Mouse (Mus musculus) T-cell, adult 2 months (primary cell): Measurements from ENCODE around the gene Unc79.

Source experiments
- DNase-seq: peaks from one replicate; pipeline ENCODE4 v3.0.0; 2022; ENCODE audit warnings: low spot score

Unc79 gene

GRCm38 (mm10) chr12:103041401-103041800, 92.7 kb downstream of the Unc79 start:
- DNase-seq = no peak

DNA sequence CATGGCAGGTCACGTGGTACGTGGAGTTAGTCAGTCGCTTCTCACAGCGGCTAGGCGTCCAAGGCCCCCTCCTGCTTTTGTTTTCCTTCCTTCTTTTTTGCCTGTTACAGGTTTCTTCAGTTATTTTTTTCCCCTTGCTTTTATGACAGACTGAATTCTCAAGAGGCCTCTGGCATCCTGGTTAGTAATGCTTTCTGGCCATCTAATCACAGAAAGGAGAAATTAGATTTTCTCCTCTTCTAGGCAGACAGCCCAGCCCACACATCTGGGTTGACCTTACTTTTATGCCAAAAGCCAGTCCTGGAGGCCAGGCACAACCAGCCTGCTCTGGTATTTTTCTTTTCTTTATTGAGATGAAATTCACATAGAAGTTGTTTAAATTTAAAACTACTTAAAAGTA, 94.1 kb downstream of the Unc79 start:
- no peak for DNase-seq

DNA sequence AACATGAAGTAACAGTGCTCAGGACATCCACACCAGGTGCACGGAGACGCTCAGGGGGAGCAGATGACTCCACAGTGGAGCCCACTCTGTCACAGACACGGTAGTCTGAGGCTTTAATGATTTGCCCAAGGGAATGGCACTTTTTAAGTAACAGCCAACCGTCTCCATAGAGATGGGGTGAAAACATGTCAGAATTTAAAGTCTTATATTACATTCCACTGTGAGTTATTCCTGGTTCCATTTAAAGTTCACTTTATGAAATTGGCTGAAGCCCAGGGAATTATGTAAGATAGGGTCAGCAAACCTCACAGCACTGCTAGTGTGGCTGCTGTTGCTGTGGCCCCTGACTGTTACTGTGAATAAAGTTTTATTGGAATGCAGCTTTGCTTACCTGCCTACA, 95.8 kb downstream of the Unc79 start:
- DNase-seq = no peak

GRCm38 (mm10) chr12:103049865-103050264, 101.2 kb downstream of the Unc79 start:
- no peak for DNase-seq

- no peak for DNase-seq
Measured at GRCm38 (mm10) chr12:103059321-103060053, 110.8 kb downstream of the Unc79 start.

DNA sequence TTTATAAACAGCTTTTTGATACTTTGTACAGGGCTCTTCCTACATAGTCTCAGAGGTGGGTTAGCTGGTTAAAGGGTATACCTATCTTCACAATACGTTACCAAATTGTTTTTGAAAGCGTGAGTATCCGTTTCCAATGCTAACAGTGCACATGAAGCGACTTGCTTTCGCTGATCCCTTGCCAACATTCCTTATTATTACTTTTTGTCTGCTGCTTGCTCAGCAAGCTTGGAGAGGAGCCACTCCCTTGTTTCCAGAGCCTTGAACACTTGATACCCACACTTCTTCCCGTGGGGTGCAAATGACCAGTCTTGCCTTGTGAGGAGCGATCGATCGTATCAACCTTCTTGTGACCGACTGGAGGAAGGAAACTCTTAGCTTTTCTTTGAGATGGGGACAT, 112.1 kb downstream of the Unc79 start:
- no peak for DNase-seq

DNA sequence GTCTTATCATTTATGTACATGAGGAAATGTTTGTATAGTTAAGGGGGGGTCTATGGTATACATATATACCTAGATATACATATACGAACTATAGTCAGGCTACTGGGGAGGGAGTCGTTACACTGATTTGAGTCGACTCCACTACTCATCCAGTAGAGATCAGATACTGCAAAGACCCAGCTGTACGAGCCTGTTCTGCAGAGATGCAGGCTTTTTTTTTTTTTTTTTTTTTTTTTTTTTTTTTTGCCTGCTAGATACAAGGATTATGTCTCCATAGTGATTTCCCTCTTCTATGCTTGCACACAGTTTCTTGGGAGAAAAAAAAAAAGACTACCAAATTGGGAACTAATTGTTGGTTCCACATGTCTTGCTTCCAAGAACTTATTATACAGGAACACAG, 113.5 kb downstream of the Unc79 start:
- DNase-seq = no peak

GRCm38 (mm10) chr12:103064944-103065343, 116.3 kb downstream of the Unc79 start:
- peak; percentile 3 for DNase-seq

GRCm38 (mm10) chr12:103068161-103068560, 119.5 kb downstream of the Unc79 start:
- no peak for DNase-seq

GRCm38 (mm10) chr12:103069565-103069964, 120.9 kb downstream of the Unc79 start:
- DNase-seq = no peak

DNA sequence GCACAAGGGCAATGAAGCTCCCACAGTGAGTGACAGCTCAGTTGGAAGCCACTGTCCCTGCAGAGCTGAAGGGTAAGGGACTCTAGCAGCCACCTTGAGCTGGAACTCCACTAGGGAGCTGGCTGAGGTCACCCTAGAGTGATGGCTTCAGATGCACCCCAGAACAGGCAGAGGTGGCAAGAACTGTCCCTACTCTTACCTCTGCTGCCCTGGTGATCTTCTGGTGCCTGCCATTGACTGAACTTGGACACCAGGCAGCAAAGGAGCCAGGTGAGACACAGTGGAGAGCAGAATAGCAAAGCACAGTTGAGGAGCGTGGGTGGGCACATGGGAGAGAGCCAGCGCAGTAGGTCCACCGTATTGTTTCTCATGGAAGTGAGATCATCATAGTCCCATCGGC, 125.3 kb downstream of the Unc79 start:
- DNase-seq = no peak

- DNase-seq = no peak
Measured at GRCm38 (mm10) chr12:103078751-103079150, 130.1 kb downstream of the Unc79 start.

- no peak for DNase-seq
Measured at GRCm38 (mm10) chr12:103080055-103080454, 131.4 kb downstream of the Unc79 start.

- no peak for DNase-seq
Measured at GRCm38 (mm10) chr12:103091831-103092230, 143.2 kb downstream of the Unc79 start.

GRCm38 (mm10) chr12:103095160-103095559, 146.5 kb downstream of the Unc79 start:
- no peak for DNase-seq

DNA sequence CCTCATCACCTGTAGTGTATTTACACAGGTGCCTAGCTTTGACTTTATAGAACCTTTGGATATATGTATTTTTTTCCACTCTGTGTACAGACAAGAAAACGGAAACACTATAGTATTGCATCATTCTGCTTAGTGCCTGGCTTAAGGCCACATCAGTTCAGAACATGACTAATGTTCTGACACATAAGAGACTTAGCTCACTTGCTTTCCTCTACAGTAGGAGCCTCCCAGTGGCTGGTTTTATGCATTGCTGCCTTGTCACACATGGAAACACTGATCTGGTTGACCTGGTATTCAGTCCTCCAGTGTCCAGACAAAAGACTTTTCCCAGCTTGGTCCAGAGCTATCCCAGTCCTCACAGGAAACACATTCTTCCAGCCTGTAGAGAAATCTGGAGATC, 150.5 kb downstream of the Unc79 start:
- no peak for DNase-seq

DNA sequence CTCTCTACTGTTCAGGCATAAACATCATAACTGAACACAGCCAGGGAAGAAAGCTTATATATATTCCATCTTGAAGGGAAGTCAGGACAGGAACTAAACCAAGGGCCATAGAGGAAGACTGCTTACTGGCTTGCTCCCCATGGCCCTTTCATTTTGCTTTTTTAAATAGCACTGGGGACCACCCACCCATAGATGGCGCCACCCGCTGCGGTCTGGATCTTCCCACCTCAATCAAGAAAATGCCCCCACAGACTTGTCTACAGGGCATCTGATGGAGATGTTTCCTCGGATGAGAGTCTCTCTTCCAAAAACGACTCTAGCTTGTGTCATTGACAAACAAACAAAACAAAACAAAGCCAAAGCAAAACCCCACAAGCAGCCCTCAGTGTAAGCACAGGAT, 151.4 kb downstream of the Unc79 start:
- no peak for DNase-seq

GRCm38 (mm10) chr12:103103041-103103440, 154.4 kb downstream of the Unc79 start:
- DNase-seq = no peak

GRCm38 (mm10) chr12:103103601-103104000, 154.9 kb downstream of the Unc79 start:
- no peak for DNase-seq

DNA sequence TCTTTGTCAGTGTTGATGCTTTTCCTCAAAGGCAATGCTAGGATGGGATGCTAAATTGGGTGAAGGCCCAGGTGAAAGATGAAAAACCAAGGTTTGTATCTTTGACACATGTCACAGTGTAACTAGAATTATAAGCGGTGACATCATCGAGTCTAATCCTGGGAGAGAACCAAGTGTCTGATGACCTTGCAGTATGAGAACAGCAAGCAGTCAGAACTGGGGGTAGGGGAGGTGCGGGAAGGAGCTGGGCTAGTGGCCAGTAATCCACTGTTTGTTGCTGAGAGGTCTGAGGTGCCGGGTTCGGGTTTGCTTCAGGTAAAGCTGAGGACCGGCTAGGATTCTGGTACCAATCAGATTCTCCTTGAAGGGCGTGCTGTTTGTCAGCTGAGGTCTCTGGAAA, 160.6 kb downstream of the Unc79 start:
- DNase-seq = no peak

DNA sequence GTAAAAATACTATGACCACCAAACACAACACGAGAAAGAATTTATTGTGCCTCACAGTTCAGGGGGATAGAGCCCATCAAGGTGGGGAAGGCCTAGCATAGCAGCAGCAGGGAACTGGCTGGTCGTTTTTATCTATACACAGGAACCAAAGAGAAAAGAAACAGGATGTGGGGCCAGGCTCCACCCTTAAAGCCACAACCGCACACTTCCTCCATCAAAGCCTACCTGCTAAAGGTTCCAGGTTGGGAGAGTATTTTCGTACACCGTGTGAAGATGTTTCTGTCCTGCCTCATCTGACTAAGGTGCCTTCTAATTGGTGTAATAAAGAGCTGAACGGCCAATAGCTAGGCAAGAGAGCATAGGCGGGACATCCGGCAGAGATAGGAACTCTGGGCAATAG, 168.0 kb downstream of the Unc79 start:
- peak; percentile 8 for DNase-seq

DNA sequence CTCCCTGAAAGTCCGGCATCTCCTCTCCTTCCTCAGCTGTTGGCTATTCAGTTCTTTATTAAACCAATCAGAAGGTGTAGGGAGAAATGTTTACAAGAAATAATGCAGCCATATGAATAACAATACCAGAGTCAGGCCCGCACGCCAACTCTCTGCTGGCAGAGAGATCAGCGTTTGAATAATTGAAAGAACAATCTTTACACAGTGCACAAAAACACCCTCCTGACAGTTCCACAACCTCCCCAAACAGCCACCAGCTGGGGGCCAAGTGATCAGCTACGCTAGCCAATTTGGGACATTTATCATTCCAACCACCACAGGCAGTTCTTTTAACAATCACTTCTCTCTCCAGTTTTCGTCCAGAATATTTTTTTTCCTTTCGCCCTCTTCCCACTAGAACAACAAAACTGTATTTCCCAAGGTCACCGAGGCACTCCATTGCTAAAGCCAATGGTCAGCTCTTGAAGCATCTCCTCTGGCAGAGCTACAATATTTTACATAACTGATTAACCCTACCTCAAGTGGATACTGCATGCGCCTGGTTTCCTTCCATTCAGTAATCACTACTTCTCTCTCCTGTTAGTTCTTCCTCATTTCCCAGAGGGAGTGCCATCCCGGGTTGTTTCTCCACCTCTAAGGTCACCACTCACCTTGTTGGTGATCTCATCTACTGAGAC, 169.0 kb downstream of the Unc79 start:
- no peak for DNase-seq

DNA sequence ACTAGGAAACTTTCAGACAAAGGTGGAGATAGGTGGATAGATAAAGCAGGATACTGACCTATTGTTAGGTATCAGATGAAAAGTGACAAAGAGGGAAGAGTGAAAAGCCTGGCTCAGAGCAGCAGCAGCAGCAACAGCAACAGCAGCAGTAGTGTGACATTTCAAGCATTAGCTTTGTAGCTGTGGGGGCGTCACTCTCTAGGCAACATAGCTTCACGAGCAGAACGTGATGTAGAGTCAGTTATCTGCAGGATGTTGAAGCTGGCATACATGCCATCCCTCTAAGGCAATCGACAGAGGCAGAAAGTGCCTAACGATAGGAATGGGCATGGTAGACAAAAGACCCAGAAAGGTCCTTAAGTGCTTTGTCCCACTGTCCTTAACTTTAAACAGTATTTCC, 173.3 kb downstream of the Unc79 start:
- no peak for DNase-seq

GRCm38 (mm10) chr12:103123861-103124260, 175.2 kb downstream of the Unc79 start:
- DNase-seq = no peak
